Mouse (Mus musculus) embryonic facial prominence, embryonic 13.5 days (tissue): ENCODE measurements around the gene Mcf2l. TPM values are rescaled to one million over a fixed set of nuclear protein-coding genes. Genes with fewer than 3 reads are reported as not detected.
A peak's percentile ranks its signal among the peaks of the same experiment; 100 is the strongest.

Experiments
- ATAC-seq: fragments of 200-750 bp; cut with Nextera tagmentation; 2 replicates; pipeline ENCODE4 v1.8.0; 2017; ENCODE audit warnings: low read depth; ENCODE audit not compliant: insufficient number of reproducible peaks, insufficient read depth, low FRiP score, low TSS enrichment
- H3K27ac ChIP-seq: fragments of 300-500 bp; sonication (generic); 2 replicates; pipeline ENCODE4 v1.5.1; 2015; ENCODE audit warnings: moderate library complexity, mild to moderate bottlenecking, inconsistent platforms
- H3K27me3 ChIP-seq: fragments of 300-500 bp; sonication (generic); 2 replicates; pipeline ENCODE4 v1.6.1; 2015; ENCODE audit warnings: mild to moderate bottlenecking, inconsistent platforms
- H3K36me3 ChIP-seq: fragments of 300-500 bp; sonication (generic); 2 replicates; pipeline ENCODE4 v1.6.1; 2015; ENCODE audit warnings: mild to moderate bottlenecking, inconsistent platforms
- H3K4me1 ChIP-seq: fragments of 300-500 bp; sonication (generic); 2 replicates; pipeline ENCODE4 v1.6.1; 2015; ENCODE audit warnings: inconsistent platforms
- H3K4me2 ChIP-seq: fragments of 300-500 bp; sonication (generic); 2 replicates; pipeline ENCODE4 v1.6.1; 2015; ENCODE audit warnings: moderate library complexity, mild to moderate bottlenecking, inconsistent platforms
- H3K4me3 ChIP-seq: fragments of 300-500 bp; sonication (generic); 2 replicates; pipeline ENCODE4 v1.5.1; 2015; ENCODE audit warnings: mild to moderate bottlenecking, inconsistent platforms
- H3K9ac ChIP-seq: fragments of 300-500 bp; sonication (generic); 2 replicates; pipeline ENCODE4 v1.6.1; 2015; ENCODE audit warnings: mild to moderate bottlenecking, inconsistent platforms
- H3K9me3 ChIP-seq: fragments of 300-500 bp; sonication (generic); 2 replicates; pipeline ENCODE4 v1.6.1; 2016; ENCODE audit warnings: inconsistent platforms
- WGBS: fragments of 180-500 bp; shearing (Covaris S2); methylation state at CpG from one replicate; pipeline ENCODE4 v1.1.7; 2015; ENCODE audit warnings: mixed read lengths; 5-methylcytosine and 5-hydroxymethylcytosine counted together
- polyA plus RNA-seq: library from polyadenylated mRNA; unstranded; fragments of >200 nt; fragmentation: Nextera tagmentation; extraction: Ambion mirVana; gene quantifications from 2 replicates; pipeline ENCODE4 v1.2.1, GENCODE M21; 2015

Mcf2l gene
- polyA plus RNA-seq: 13.1 and 16.1 TPM in 2 replicates

DNA sequence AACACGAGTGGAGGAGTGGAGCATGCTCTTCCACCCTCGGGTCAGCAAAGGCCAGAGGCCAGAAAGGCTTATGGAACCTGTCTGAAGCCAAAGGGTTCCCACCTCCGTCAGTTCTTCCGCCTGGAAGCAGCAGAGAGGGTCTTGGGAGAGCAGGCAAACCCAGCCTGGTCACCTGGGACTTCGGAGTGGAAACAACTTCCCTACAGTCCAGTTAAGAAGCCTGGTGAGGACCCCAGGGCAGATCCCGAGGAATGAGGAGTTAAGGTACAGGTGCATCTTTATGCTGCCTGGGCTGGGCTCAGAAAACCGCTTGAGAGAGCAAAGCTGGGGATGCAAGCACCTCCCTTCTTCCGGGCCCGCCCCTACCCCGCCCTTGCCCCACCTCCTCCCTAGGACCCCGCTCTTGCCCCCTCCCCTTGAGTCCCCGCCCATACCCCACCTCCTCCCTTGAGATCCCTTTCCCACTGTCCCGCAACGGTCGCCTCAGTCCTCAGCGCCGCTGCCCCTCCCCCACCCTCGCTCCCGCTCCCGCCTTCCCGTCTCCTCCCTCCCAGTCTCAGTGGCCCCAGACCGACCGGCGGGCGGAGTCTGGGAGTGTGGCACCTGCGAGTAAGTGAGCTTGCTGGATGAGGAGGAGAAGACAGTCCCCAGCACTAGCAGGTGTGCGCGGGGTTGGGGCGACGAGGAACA, at the start of gene Mcf2l:
TSS of gene Mcf2l (plus strand) at position 450 of the 690 bp plus-strand sequence.
- peak within 1 kb of the TSS; percentile 52 for H3K4me3 ChIP-seq
- peak; percentile 78 for ATAC-seq
- H3K36me3 ChIP-seq: no peaks in the 10 kb centered on the region
- WGBS: under 1% methylated on average over 30 of the region's 30 CpGs
- H3K4me1 ChIP-seq: peaks cover 11% of the 10 kb centered on the region
- peak within 1 kb of the TSS; percentile 83 for H3K4me2 ChIP-seq
- no peak within 1 kb of the TSS for H3K27ac ChIP-seq
- H3K9me3 ChIP-seq: no peaks in the 10 kb centered on the region
- peak within 1 kb of the TSS; percentile 59 for H3K9ac ChIP-seq
- peaks cover 45% of the 10 kb centered on the region for H3K27me3 ChIP-seq

- 70% methylated on average over 10 of the region's 10 CpGs for WGBS
- H3K4me2 ChIP-seq: no peak overlapping the region
- no peaks in the 10 kb centered on the region for H3K9me3 ChIP-seq
- no peaks in the 10 kb centered on the region for H3K4me1 ChIP-seq
- no peak overlapping the region for H3K4me3 ChIP-seq
- H3K27me3 ChIP-seq: no peaks in the 10 kb centered on the region
- H3K36me3 ChIP-seq: peaks cover 96% of the 10 kb centered on the region
- H3K27ac ChIP-seq: no peak overlapping the region
- no peak for ATAC-seq
- H3K9ac ChIP-seq: no peak overlapping the region
Measured at GRCm38 (mm10) chr8:12824562-12824961, 49.0 kb upstream of the Mcf2l start.

- peaks cover 95% of the 10 kb centered on the region for H3K36me3 ChIP-seq
Measured at GRCm38 (mm10) chr8:12825236-12825635, 48.4 kb upstream of the Mcf2l start.

DNA sequence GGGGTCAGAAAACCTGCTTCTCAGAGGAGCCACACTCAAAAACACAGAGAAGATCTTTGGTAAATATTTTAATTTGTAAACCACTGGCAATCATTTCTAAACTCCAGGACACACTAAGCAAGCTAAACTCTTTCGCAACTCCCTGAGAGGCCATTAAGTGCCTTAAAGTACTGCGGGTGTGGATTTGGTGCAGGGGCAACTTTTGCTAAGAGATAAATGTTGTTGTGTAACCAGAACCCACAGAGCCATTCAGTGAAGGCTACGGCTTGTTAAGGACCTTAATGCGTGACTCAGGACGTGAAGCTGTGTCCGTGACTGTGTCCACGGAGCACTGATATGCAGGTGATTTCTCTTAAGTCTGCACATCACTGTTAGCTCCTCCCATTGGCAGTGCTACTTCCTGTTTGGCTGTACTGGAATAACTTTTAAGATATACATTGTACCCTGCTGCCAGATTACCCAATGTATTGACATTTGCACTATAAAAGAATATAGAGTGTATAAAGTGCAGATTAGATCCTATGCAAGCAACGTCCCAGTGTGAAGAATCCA, 47.8 kb upstream of the Mcf2l start:
- H3K27ac ChIP-seq: no peak overlapping the region
- H3K9ac ChIP-seq: no peak overlapping the region
- H3K36me3 ChIP-seq: peaks cover 97% of the 10 kb centered on the region
- no peaks in the 10 kb centered on the region for H3K27me3 ChIP-seq
- no peaks in the 10 kb centered on the region for H3K9me3 ChIP-seq
- H3K4me3 ChIP-seq: no peak overlapping the region
- H3K4me1 ChIP-seq: no peaks in the 10 kb centered on the region
- no peak overlapping the region for H3K4me2 ChIP-seq
- no peak for ATAC-seq
- WGBS: 75% methylated on average over 8 of the region's 8 CpGs

More at GRCm38 (mm10) chr8:12825236-12825635, 48.4 kb upstream of the Mcf2l start:
- H3K27ac ChIP-seq: no peak overlapping the region
- no peaks in the 10 kb centered on the region for H3K27me3 ChIP-seq
- H3K4me3 ChIP-seq: no peak overlapping the region
- H3K4me2 ChIP-seq: no peak overlapping the region
- no peaks in the 10 kb centered on the region for H3K4me1 ChIP-seq
- 51% methylated on average over 6 of the region's 6 CpGs for WGBS
- ATAC-seq: no peak
- 0 out of 2 replicates have a peak overlapping the region, but pooled peaks have one; percentile 27 for H3K9ac ChIP-seq
- H3K9me3 ChIP-seq: no peaks in the 10 kb centered on the region

DNA sequence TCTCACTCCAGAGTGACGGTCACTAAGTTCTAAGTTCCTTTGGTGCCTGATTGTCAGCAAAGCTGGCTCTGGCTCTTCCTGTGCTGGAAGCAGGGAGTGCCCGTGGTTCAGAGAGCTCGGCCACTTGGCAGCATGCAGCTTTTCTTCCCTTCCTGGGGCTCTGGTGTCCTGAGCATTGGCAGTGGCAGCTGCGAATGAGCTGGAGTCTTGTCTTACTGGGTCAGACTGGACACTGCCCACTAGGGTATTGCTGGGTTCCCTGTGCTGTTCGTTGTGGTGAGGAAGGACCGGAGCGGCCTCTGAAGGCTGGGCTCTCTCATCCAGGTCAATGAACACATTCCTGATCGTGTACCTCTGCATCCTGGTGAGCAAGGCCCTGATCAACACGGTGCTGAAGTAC, 46.5 kb upstream of the Mcf2l start:
- no peaks in the 10 kb centered on the region for H3K9me3 ChIP-seq
- H3K36me3 ChIP-seq: peaks cover 98% of the 10 kb centered on the region
- H3K27ac ChIP-seq: no peak overlapping the region
- H3K9ac ChIP-seq: no peak overlapping the region
- H3K27me3 ChIP-seq: no peaks in the 10 kb centered on the region
- H3K4me2 ChIP-seq: no peak overlapping the region
- H3K4me1 ChIP-seq: no peaks in the 10 kb centered on the region
- 87% methylated on average over 9 of the region's 9 CpGs for WGBS
- H3K4me3 ChIP-seq: no peak overlapping the region
- no peak for ATAC-seq

GRCm38 (mm10) chr8:12828298-12828697, 45.3 kb upstream of the Mcf2l start:
- 90% methylated on average over 6 of the region's 6 CpGs for WGBS
- Histone ChIP-seq H3K36me3 (peaks cover 98% of the 10 kb centered on the region), H3K4me1 (no peaks in the 10 kb centered on the region), H3K27ac (no peak overlapping the region), H3K9ac (no peak overlapping the region), H3K4me3 (no peak overlapping the region), H3K4me2 (no peak overlapping the region), H3K9me3 (no peaks in the 10 kb centered on the region), H3K27me3 (no peaks in the 10 kb centered on the region)
- ATAC-seq: no peak

- no peak overlapping the region for H3K9ac ChIP-seq
- H3K4me2 ChIP-seq: no peak overlapping the region
- no peak overlapping the region for H3K4me3 ChIP-seq
- ATAC-seq: no peak
- no peaks in the 10 kb centered on the region for H3K9me3 ChIP-seq
- H3K36me3 ChIP-seq: peaks cover 98% of the 10 kb centered on the region
- no peaks in the 10 kb centered on the region for H3K27me3 ChIP-seq
- H3K27ac ChIP-seq: no peak overlapping the region
- H3K4me1 ChIP-seq: no peaks in the 10 kb centered on the region
- WGBS: 78% methylated on average over 1 of the region's 1 CpGs
Measured at GRCm38 (mm10) chr8:12829381-12829780, 44.2 kb upstream of the Mcf2l start.

GRCm38 (mm10) chr8:12831659-12832589, 41.7 kb upstream of the Mcf2l start:
- ATAC-seq: no peak
- H3K27me3 ChIP-seq: no peaks in the 10 kb centered on the region
- no peaks in the 10 kb centered on the region for H3K4me1 ChIP-seq
- H3K9me3 ChIP-seq: no peaks in the 10 kb centered on the region
- H3K36me3 ChIP-seq: peaks cover 98% of the 10 kb centered on the region
- no peak overlapping the region for H3K27ac ChIP-seq
- WGBS: 84% methylated on average over 7 of the region's 7 CpGs
- no peak overlapping the region for H3K4me2 ChIP-seq
- H3K9ac ChIP-seq: no peak overlapping the region
- no peak overlapping the region for H3K4me3 ChIP-seq

GRCm38 (mm10) chr8:12833616-12834015, 40.0 kb upstream of the Mcf2l start:
- no peaks in the 10 kb centered on the region for H3K27me3 ChIP-seq
- H3K36me3 ChIP-seq: peaks cover 98% of the 10 kb centered on the region
- H3K9me3 ChIP-seq: no peaks in the 10 kb centered on the region
- no peak overlapping the region for H3K27ac ChIP-seq
- no peak overlapping the region for H3K4me2 ChIP-seq
- no peaks in the 10 kb centered on the region for H3K4me1 ChIP-seq
- no peak overlapping the region for H3K9ac ChIP-seq
- no peak for ATAC-seq
- no peak overlapping the region for H3K4me3 ChIP-seq
- 98% methylated on average over 5 of the region's 5 CpGs for WGBS

- Histone ChIP-seq H3K27ac (no peak overlapping the region), H3K36me3 (peaks cover 94% of the 10 kb centered on the region), H3K9me3 (no peaks in the 10 kb centered on the region), H3K4me2 (no peak overlapping the region), H3K4me1 (no peaks in the 10 kb centered on the region), H3K4me3 (no peak overlapping the region), H3K9ac (no peak overlapping the region), H3K27me3 (no peaks in the 10 kb centered on the region)
- WGBS: 82% methylated on average over 7 of the region's 7 CpGs
- ATAC-seq: no peak
Measured at GRCm38 (mm10) chr8:12840834-12841233, 32.8 kb upstream of the Mcf2l start.

DNA sequence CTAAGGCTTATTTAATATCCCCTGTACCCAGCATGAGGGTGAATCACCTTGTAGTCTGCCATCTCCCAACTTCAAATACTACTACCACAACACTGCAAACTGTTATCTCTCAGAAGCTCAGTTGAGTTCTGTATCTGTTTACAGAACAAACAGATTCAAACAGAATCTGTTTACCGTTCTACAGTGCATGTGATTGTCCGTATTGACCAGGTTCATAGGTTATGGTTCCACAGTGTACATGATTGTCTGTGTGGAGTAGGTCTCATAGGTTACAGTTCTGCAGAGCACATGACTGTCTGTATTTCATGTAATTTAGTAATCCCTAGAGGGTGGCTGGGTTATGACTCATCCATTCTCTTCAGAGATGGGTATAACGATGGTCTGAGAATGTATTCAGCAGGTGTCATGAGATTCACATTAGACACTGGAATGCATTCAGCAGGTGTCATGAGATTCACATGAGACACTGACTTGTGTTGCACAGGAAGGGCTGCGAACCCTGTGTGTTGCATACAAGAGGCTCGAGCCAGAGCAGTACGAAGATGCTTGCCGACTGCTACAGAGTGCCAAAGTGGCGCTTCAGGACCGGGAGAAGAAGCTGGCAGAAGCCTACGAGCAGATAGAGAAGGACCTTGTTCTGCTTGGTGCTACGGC, 31.1 kb upstream of the Mcf2l start:
- no peak overlapping the region for H3K27ac ChIP-seq
- H3K4me3 ChIP-seq: no peak overlapping the region
- H3K4me2 ChIP-seq: no peak overlapping the region
- H3K4me1 ChIP-seq: no peaks in the 10 kb centered on the region
- H3K9ac ChIP-seq: no peak overlapping the region
- 92% methylated on average over 11 of the region's 11 CpGs for WGBS
- H3K36me3 ChIP-seq: peaks cover 93% of the 10 kb centered on the region
- H3K27me3 ChIP-seq: no peaks in the 10 kb centered on the region
- no peak for ATAC-seq
- H3K9me3 ChIP-seq: no peaks in the 10 kb centered on the region
